Mouse (Mus musculus): ENCODE measurements around the gene Ankrd6. TPM values are rescaled to one million over a fixed set of nuclear protein-coding genes. Genes with fewer than 3 reads are reported as not detected.
"Not testable (repeated sequence)": the region's sequence is repeated elsewhere in the genome, so short reads cannot be mapped to it uniquely, and the experiment has no call there.

Ankrd6 gene
- polyA plus RNA-seq, 1 experiment = 2.3 TPM

DNA sequence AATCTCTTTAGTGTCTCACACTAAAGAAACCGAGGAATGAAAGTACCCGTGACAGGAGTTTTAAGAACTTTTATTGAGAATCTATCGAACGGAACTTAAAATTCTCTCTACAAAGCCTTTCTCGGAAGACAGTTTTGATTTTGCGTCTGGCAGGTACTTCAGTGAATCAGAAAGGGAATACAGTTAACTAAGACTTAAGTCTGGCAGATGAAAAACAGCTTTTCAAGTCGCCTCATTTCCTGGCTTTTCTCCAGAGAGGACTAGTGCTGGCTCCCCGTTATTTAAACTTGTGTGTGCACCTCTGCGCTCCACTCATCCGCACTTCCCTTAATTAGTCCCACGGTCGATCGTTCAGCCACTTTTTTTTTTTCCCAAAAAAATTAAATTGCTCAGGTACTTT, 33.6 kb upstream of the Ankrd6 start:
- Histone ChIP-seq H3K27ac (ENCODE audit: insufficient read depth, low read length) (no peak overlapping the region), H3K4me3 (ENCODE audit: insufficient read depth, low read length) (peak overlapping the region; percentile 73), H3K4me1 (ENCODE audit: control insufficient read depth, insufficient read depth, low read length) (no peaks in the 10 kb centered on the region; the same call in 1 of the 2 replicates)
- TF ChIP-seq CTCF (IDR thresholded peaks at IDR 0.05; ENCODE audit: borderline replicate concordance, insufficient read depth, low read length) (no peak), POLR2A (IDR thresholded peaks at IDR 0.05; ENCODE audit: low read depth, low read length) (no peak)

DNA sequence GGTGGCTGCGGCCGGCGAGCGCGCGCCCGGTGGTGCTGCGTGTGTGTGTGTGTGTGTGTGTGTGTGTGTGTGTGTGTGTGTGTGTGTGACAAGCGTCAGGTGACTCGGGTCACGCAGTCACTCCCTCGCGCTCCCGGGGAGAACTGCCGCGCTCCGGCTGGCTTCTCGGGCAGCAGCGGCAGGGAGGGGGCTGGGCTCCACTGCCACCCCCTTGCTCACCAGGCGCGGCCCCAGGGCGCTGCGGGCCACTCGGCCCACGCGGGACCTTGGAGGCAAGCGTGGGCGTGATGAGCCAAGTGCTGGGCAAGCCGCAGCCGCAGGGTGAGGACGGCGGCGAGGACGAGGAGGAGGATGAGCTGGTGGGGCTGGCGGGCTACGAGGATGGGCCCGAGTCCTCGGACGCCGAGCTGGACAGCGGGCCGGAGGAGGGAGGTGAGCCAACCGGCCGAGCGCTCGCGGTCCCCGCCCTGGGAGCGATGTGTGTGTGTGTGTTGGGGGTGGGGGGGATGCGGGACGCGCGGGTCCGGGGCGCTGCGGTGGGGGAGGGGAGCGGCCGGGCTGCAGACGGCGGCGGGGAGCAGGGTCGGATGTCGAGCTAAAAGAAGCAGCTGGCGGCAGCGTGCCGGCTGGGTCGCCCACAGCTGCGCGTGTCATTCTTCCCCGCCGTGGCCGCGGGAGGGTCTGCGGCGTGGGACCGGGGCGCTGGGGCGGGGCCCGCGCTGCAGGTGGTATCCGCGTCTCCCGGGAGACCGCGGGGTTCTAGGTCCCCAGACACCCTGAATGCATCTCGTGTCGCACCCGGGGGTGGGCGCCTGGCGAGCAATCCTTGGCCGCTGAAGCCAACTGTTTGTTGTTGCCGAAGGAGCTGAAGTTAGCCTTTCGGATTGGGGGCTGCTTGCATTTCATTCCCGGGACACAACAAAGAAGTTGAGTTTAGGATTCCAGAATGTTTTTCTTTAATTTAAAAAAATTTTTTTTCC, 32.8 kb upstream of the Ankrd6 start:
- H3K4me1 ChIP-seq (ENCODE audit: control insufficient read depth, insufficient read depth, low read length) = no peaks in the 10 kb centered on the region; the same call in 1 of the 2 replicates
- H3K4me3 ChIP-seq (ENCODE audit: insufficient read depth, low read length) = peak overlapping the region; percentile 73
- H3K27ac ChIP-seq (ENCODE audit: insufficient read depth, low read length) = no peak overlapping the region
- TF ChIP-seq POLR2A (IDR thresholded peaks at IDR 0.05; ENCODE audit: low read depth, low read length) = no peak

DNA sequence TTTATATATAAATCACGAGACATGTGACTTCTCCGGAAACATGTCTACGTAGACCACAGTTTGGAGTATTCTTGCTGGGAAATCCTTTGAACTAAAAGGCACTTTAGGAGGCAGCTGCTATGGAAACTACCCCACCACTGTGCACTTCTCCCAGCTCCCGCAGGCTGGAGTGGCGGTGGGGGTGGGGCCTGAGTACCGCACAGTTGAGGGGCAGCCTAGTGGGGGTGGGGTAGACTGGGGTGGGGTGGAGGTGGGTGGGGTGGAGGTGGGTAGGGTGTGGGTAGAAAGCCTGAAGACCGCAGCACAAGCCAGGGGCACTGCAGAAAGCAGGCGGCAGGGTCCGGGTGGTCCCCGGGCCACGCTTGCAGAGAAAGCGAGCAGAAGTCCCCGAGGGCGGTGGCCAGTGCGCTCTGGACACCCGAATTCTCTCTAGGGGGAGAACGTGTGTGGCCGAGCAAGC, 32.1 kb upstream of the Ankrd6 start, which contains the start of gene Rragd:
Gene Rragd (plus strand): TSS at position 322 of the 460 bp plus-strand sequence.
- Histone ChIP-seq H3K4me3 (ENCODE audit: insufficient read depth, low read length) (peak within 1 kb of the TSS; percentile 73), H3K27ac (ENCODE audit: insufficient read depth, low read length) (no peak within 1 kb of the TSS)
- TF ChIP-seq POLR2A (IDR thresholded peaks at IDR 0.05; ENCODE audit: low read depth, low read length) (no peak), CTCF (IDR thresholded peaks at IDR 0.05; ENCODE audit: borderline replicate concordance, insufficient read depth, low read length) (no peak)

DNA sequence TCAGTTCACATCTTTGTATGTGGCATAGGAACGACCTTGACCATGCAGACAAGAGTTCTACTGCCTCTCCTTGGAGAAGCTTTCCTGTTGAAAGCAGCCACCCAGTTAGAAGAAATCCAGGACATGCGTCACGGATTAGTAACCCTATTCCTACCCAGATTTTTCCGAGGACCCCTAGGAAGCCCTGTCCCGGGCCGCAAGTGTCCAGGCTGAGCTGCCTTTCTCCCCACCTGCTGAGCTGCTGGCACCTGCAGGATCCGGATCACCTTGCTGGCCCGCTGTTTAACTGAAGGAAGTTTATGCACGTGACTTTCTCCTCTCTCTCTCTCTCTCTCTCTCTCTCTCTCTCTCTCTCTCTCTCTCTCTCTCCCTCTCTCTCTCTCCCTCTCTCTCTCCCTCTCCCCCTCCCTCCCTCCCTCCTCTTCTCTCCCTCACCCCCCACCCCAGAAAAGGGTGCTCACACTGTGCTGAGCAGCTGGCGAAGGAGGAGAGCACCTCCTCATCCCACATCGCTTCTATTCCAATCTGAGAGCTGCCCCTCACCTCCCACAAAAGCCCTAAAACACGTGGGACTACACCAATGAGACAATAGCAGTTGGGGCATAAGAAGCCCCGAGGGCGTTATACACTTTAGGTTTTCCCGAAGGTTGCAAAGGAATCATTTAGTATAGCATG, 31.5 kb upstream of the Ankrd6 start:
- no peak for TF ChIP-seq CTCF (IDR thresholded peaks at IDR 0.05; ENCODE audit: borderline replicate concordance, insufficient read depth, low read length)
- no peak for TF ChIP-seq POLR2A (IDR thresholded peaks at IDR 0.05; ENCODE audit: low read depth, low read length)
- Histone ChIP-seq H3K27ac (ENCODE audit: insufficient read depth, low read length) (no peak overlapping the region), H3K4me3 (ENCODE audit: insufficient read depth, low read length) (0 out of 2 replicates have a peak overlapping the region, but pooled peaks have one; percentile 73), H3K4me1 (ENCODE audit: control insufficient read depth, insufficient read depth, low read length) (no peaks in the 10 kb centered on the region; the same call in 1 of the 2 replicates)

More for the DNA sequence above, 32.1 kb upstream of the Ankrd6 start, which contains the start of gene Rragd:
- H3K4me1 ChIP-seq (ENCODE audit: control insufficient read depth, insufficient read depth, low read length) = no peaks in the 10 kb centered on the region; the same call in 1 of the 2 replicates

DNA sequence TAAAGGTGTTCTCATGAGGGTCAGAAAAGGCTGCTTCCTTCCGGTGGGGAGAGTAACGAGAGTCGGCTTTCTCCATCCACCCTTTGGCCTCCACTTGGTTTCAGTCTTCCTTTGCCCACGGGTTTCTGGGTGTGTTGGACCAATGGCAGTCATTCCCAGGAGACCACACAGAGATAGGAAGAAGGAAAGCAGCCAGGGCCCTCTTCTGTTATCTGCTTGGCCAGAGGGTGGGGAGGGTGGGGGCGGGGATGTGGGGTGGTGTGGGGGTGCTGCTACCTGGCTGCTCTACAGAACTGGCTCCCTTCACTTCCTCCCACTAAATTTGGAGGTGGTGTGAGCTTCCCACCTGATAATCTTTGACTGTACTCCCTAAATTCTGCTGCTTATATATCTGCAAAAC, 31.0 kb upstream of the Ankrd6 start:
- TF ChIP-seq CTCF (IDR thresholded peaks at IDR 0.05; ENCODE audit: borderline replicate concordance, insufficient read depth, low read length) (no peak), POLR2A (IDR thresholded peaks at IDR 0.05; ENCODE audit: low read depth, low read length) (no peak)
- Histone ChIP-seq H3K27ac (ENCODE audit: insufficient read depth, low read length) (no peak overlapping the region), H3K4me1 (ENCODE audit: control insufficient read depth, insufficient read depth, low read length) (no peaks in the 10 kb centered on the region; the same call in 1 of the 2 replicates), H3K4me3 (ENCODE audit: insufficient read depth, low read length) (no peak overlapping the region)

DNA sequence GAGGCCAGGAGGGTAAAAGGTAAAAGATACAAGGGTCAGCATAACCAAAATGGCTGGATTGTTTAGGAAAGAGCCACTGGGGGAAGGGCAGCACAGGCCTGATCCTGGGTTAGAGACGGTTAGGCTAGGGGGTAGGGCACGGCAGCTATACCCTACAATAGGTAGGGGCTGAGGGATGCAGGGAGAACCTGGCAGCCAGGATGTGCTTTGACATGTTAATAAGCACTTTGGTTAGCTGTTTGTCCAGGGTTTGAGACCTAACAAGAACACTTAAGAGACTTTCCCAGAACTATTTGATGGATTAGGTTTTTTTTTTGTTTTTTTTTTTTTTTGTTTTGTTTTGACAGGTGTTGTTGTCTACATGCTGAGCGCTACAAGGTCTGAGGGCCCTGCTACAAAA, 29.4 kb upstream of the Ankrd6 start:
- no peaks in the 10 kb centered on the region; the same call in 1 of the 2 replicates for H3K4me1 ChIP-seq (ENCODE audit: control insufficient read depth, insufficient read depth, low read length)
- H3K4me3 ChIP-seq (ENCODE audit: insufficient read depth, low read length) = no peak overlapping the region
- TF ChIP-seq CTCF (IDR thresholded peaks at IDR 0.05; ENCODE audit: borderline replicate concordance, insufficient read depth, low read length) (no peak), POLR2A (IDR thresholded peaks at IDR 0.05; ENCODE audit: low read depth, low read length) (no peak)
- no peak overlapping the region for H3K27ac ChIP-seq (ENCODE audit: insufficient read depth, low read length)

DNA sequence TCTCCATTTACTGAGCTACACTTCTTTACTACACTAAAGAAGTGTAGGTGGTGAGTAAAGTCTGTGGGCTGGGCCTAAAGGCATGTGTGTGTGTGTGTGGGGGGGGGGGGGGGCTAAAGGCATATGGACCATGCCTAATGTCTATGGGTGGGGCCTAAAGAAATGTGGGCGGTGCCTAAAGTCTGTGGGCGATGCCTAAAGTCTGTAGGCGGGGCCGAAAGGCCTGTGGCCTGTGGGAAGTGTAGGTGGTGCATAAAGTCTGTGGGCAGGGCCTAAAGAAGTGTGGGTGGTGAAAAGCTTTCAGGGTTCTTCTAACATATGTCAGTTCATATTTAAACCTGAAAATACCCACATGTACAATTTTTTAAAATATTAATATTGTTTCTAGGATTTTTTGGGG, 26.7 kb upstream of the Ankrd6 start:
- no peak for TF ChIP-seq CTCF (IDR thresholded peaks at IDR 0.05; ENCODE audit: borderline replicate concordance, insufficient read depth, low read length)
- TF ChIP-seq POLR2A (IDR thresholded peaks at IDR 0.05; ENCODE audit: low read depth, low read length) = no peak
- Histone ChIP-seq H3K4me1 (ENCODE audit: control insufficient read depth, insufficient read depth, low read length) (no peaks in the 10 kb centered on the region), H3K27ac (ENCODE audit: insufficient read depth, low read length) (no peak overlapping the region), H3K4me3 (ENCODE audit: insufficient read depth, low read length) (no peak overlapping the region)

DNA sequence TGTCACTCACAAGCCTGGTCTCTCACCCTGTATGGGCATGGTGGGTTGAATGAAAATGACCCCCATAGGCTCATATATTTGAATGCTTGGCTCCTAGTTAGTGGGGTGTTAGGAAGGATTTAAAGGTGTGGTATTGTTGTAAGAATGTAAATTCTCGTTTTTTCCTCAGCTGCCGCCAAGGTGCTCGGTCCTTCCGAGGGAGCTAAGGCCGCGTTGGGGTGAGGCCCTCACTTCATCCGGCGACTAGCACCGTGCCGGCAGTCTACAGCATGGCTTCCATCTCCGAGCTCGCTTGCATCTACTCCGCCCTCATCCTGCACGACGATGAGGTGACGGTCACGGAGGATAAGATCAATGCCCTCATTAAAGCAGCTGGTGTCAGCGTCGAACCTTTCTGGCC, 14.0 kb upstream of the Ankrd6 start:
- not testable (repeated sequence) for H3K4me3 ChIP-seq (ENCODE audit: insufficient read depth, low read length); H3K27ac ChIP-seq (ENCODE audit: insufficient read depth, low read length); H3K4me1 ChIP-seq (ENCODE audit: control insufficient read depth, insufficient read depth, low read length)

DNA sequence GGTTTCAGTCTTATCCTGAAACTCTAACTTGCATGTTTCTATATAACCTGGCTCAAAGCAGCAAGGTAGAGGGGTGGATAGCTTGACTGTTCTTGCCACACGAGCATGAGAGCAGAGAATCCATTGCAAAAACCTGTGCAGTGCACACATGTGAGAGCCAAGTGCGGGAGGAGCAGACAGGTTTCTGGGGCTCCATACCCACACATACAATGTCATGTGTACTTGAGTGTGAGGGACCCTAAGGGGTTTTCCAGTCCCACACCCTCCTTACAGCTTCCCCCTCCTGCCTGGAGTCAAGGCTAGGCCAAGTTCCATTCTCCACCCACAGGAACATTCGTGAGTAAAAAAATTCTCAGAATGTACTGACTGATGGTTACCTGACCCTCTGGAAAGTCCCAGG, 10.8 kb upstream of the Ankrd6 start:
- TF ChIP-seq POLR2A (IDR thresholded peaks at IDR 0.05; ENCODE audit: low read depth, low read length) (no peak), CTCF (IDR thresholded peaks at IDR 0.05; ENCODE audit: borderline replicate concordance, insufficient read depth, low read length) (no peak)
- no peaks in the 10 kb centered on the region for H3K4me1 ChIP-seq (ENCODE audit: control insufficient read depth, insufficient read depth, low read length)
- no peak overlapping the region for H3K4me3 ChIP-seq (ENCODE audit: insufficient read depth, low read length)
- H3K27ac ChIP-seq (ENCODE audit: insufficient read depth, low read length) = no peak overlapping the region

DNA sequence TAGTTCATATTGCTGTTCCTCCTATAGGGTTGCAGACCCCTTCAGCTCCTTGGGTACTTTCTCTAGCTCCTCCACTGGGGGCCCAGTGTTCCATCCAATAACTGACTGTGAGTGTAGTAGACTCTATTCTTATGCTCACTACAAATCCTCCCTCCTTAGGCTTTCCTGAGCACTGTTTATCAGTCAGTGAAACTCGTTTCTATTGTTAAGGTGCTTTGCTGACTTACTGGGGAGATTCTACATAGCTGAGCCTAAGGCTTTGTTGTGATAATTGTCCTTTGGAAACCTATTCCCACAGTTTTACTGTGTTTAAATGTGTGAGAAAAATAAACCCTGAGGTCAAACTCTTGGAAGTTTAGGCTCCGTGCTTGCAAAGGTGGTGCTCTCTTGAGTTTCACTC, 5.8 kb upstream of the Ankrd6 start:
- no peak overlapping the region for H3K4me3 ChIP-seq (ENCODE audit: insufficient read depth, low read length)
- H3K4me1 ChIP-seq (ENCODE audit: control insufficient read depth, insufficient read depth, low read length) = no peaks in the 10 kb centered on the region
- no peak overlapping the region for H3K27ac ChIP-seq (ENCODE audit: insufficient read depth, low read length)
- TF ChIP-seq POLR2A (IDR thresholded peaks at IDR 0.05; ENCODE audit: low read depth, low read length) (no peak), CTCF (IDR thresholded peaks at IDR 0.05; ENCODE audit: borderline replicate concordance, insufficient read depth, low read length) (no peak)
